Mouse (Mus musculus) kidney, postnatal 10 days (tissue): ENCODE results near the gene Myadml2.
A peak's percentile ranks its signal among the peaks of the same experiment; 100 is the strongest.

ENCODE experiments used
- DNase-seq: peaks from one replicate; pipeline ENCODE4 v3.0.0; 2021; ENCODE audit warnings: mixed read lengths

Gene Myadml2

GRCm38 (mm10) chr11:120608241-120609034, 39.5 kb downstream of the Myadml2 start, which contains the start of gene Npb:
Npb (plus strand) TSS chr11:120608477.
- peak; percentile 35 for DNase-seq

DNA sequence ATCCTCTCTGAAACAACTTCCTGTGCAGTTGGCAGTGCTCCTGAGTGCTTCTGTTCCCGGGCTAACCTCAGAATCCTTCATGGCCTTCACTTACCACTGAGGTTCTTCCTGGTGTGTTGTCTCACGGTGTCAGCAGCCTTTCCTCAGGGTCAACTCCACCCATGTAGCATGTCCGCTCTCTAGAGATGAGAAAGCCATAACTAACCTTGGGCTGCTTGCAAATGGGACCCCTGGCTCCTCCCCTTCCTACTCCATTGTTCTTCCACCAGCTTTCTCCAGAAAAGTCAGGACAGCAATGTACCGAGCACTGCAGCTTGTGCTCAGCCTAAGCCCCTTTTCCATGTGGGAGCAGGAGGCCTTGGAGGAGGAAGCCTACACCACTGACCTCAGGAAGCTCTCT, 41.2 kb downstream of the Myadml2 start:
- no peak for DNase-seq

GRCm38 (mm10) chr11:120605667-120606066, 42.3 kb downstream of the Myadml2 start:
- no peak for DNase-seq

DNA sequence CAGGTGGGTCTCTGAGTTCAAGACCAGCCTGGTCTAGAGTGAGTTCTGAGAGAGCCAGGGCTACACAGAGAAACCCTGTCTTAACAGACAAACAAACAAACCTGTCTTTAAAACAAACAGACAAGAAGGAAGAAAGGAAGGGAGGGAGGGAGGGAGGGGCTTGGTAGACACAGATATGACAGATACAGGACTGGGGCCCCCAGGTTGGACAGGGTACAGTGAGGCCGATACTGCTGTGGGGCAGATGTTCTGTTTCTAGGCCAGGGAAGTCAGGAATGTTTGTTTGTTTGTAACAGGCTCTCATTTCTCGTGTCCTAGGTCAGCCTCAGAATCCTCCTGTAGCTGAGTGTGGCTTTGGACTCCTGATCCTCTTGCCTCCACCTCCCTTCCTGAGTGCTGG, 44.4 kb downstream of the Myadml2 start:
- no peak for DNase-seq

- no peak for DNase-seq
Observed at GRCm38 (mm10) chr11:120600716-120601115, 47.2 kb downstream of the Myadml2 start.

GRCm38 (mm10) chr11:120598990-120599549, 48.9 kb downstream of the Myadml2 start:
- no peak for DNase-seq

DNA sequence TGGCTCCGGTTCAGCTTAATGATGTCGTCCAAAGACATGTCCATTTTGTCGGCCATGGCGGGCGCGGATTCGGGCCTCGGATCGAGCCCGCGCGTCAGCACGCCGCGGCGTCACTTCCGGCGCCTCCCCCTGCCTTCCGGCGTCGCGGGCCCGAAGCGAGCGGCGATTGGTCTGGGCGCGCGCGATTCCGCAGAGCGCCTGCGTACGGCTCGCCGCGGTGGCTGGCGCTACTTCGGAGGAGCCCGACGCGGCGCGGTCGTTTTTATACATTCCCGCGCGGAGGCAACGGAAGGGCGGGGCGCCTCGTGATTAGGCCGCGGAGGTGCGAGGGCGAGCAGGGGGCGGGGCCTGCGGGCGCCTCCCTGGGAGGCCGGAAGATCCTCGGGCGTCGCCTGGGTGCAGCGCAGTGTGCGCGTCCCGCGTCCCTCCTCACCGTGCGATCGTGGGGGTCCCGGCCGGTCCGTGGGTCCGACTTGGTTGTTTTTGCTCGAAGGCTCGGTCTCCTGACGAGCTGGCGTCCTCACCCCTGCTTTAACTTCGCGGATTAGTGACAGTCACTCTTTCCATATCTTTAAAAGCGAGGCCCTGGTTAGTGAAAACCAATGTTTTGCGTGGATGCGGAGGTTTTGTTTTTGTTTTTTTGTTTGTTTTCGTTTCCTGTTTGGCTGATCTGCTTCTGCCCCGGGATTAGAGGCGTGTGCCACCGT, 49.5 kb downstream of the Myadml2 start, which contains the start of the genes Alyref and Anapc11:
Gene Alyref (minus strand): TSS at position 83 of the 707 bp plus-strand sequence.
Gene Anapc11 (plus strand): TSS at position 139 of the 707 bp plus-strand sequence.
- DNase-seq, result peak; percentile 97

- DNase-seq, result no peak
Observed at GRCm38 (mm10) chr11:120597240-120598235, 50.4 kb downstream of the Myadml2 start.
